Mouse (Mus musculus) hindbrain, embryonic 11.5 days (tissue): Measurements from ENCODE around the gene Ncor1. TPM values are rescaled to one million over a fixed set of nuclear protein-coding genes. Genes with fewer than 3 reads are reported as not detected.
"Not testable (repeated sequence)": the region's sequence is repeated elsewhere in the genome, so short reads cannot be mapped to it uniquely, and the experiment has no call there.

ENCODE experiments used
- ATAC-seq: fragments of 200-750 bp; cut with Nextera tagmentation; 2 replicates; pipeline ENCODE4 v1.8.0; 2017; ENCODE audit warnings: mild to moderate bottlenecking, moderate TSS enrichment, moderate library complexity; ENCODE audit not compliant: low FRiP score
- DNase-seq: peaks from one replicate; pipeline ENCODE4 v3.0.0-alpha.2; 2015; ENCODE audit warnings: low spot score
- H3K27ac ChIP-seq: fragments of 300-500 bp; sonication (generic); 2 replicates; pipeline ENCODE4 v1.5.1; 2014; ENCODE audit warnings: mild to moderate bottlenecking, low read depth, low read length
- H3K27me3 ChIP-seq: fragments of 300-500 bp; sonication (generic); 2 replicates; pipeline ENCODE4 v1.6.1; 2014; ENCODE audit warnings: mild to moderate bottlenecking, low read length, moderate library complexity, mixed read lengths; ENCODE audit not compliant: control insufficient read depth, insufficient read depth
- H3K36me3 ChIP-seq: fragments of 300-500 bp; sonication (generic); 2 replicates; pipeline ENCODE4 v1.6.1; 2014; ENCODE audit warnings: mild to moderate bottlenecking, low read length, moderate library complexity, mixed read lengths; ENCODE audit not compliant: control insufficient read depth, insufficient read depth
- H3K4me1 ChIP-seq: fragments of 300-500 bp; sonication (generic); replicated peaks from 2 replicates; pipeline ENCODE4 v1.6.1; 2014; ENCODE audit warnings: low read length, mixed read lengths; ENCODE audit not compliant: control insufficient read depth, insufficient read depth
- H3K4me2 ChIP-seq: fragments of 300-500 bp; sonication (generic); replicated peaks from 2 replicates; pipeline ENCODE4 v1.6.1; 2014; ENCODE audit warnings: mild to moderate bottlenecking, low read depth, low read length
- H3K4me3 ChIP-seq: fragments of 300-500 bp; sonication (generic); 2 replicates; pipeline ENCODE4 v1.5.1; 2014; ENCODE audit warnings: low read depth, low read length
- H3K9ac ChIP-seq: fragments of 300-500 bp; sonication (generic); 2 replicates; pipeline ENCODE4 v1.6.1; 2014; ENCODE audit warnings: low read depth, low read length
- H3K9me3 ChIP-seq: fragments of 300-500 bp; sonication (generic); 2 replicates; pipeline ENCODE4 v1.6.1; 2016; ENCODE audit warnings: low read length; ENCODE audit not compliant: control insufficient read depth
- WGBS: fragments of 180-500 bp; shearing (Covaris S2); extraction: QIAGEN DNeasy Blood & Tissue Kit; methylation state at CpG from one replicate; pipeline ENCODE4 v1.1.7; 2014; 5-methylcytosine and 5-hydroxymethylcytosine counted together
- polyA plus RNA-seq: library from polyadenylated mRNA; unstranded; fragments of >200 nt; fragmentation: Nextera tagmentation; extraction: Ambion mirVana; gene quantifications from 2 replicates; pipeline ENCODE4 v1.2.1, GENCODE M21; 2014

Gene Ncor1
- polyA plus RNA-seq, 1 experiment from 2014 or later, result 189 TPM

- 95% methylated on average over 6 of the region's 6 CpGs for WGBS
These were observed 35.4 kb upstream of the Ncor1 start for GRCm38 (mm10) chr11:62493701-62494100.

GRCm38 (mm10) chr11:62487540-62488350, 29.4 kb upstream of the Ncor1 start:
- Histone ChIP-seq H3K9ac (no peak overlapping the region), H3K4me1 (no peaks in the 10 kb centered on the region), H3K27me3 (no peaks in the 10 kb centered on the region), H3K9me3 (no peaks in the 10 kb centered on the region), H3K27ac (no peak overlapping the region), H3K4me3 (no peak overlapping the region), H3K4me2 (no peak overlapping the region), H3K36me3 (no peaks in the 10 kb centered on the region)
- WGBS, result 95% methylated on average over 9 of the region's 10 CpGs
- no peak for DNase-seq
- no peak for ATAC-seq

More at GRCm38 (mm10) chr11:62493701-62494100, 35.4 kb upstream of the Ncor1 start:
- Histone ChIP-seq H3K27ac (no peak overlapping the region), H3K9me3 (no peaks in the 10 kb centered on the region), H3K9ac (no peak overlapping the region), H3K4me2 (no peak overlapping the region), H3K4me3 (no peak overlapping the region), H3K27me3 (no peaks in the 10 kb centered on the region), H3K36me3 (no peaks in the 10 kb centered on the region), H3K4me1 (peaks cover 7% of the 10 kb centered on the region; the same call in 1 of the 2 replicates)
- DNase-seq, result no peak
- ATAC-seq, result no peak

GRCm38 (mm10) chr11:62486949-62487348, 28.6 kb upstream of the Ncor1 start:
- WGBS, result 97% methylated on average over 1 of the region's 1 CpGs
- ATAC-seq, result no peak

GRCm38 (mm10) chr11:62479581-62479980, 21.2 kb upstream of the Ncor1 start:
- no peak for ATAC-seq
- H3K27ac ChIP-seq, result no peak overlapping the region

More at GRCm38 (mm10) chr11:62486949-62487348, 28.6 kb upstream of the Ncor1 start:
- no peaks in the 10 kb centered on the region for H3K4me1 ChIP-seq
- no peaks in the 10 kb centered on the region for H3K27me3 ChIP-seq
- no peaks in the 10 kb centered on the region for H3K36me3 ChIP-seq
- no peak overlapping the region for H3K27ac ChIP-seq
- no peak for DNase-seq
- H3K4me2 ChIP-seq, result no peak overlapping the region
- H3K9ac ChIP-seq, result no peak overlapping the region
- H3K4me3 ChIP-seq, result no peak overlapping the region
- no peaks in the 10 kb centered on the region for H3K9me3 ChIP-seq

GRCm38 (mm10) chr11:62478931-62479330, 20.6 kb upstream of the Ncor1 start:
- WGBS, result 75% methylated on average over 6 of the region's 6 CpGs
- no peak overlapping the region for H3K4me2 ChIP-seq
- H3K36me3 ChIP-seq, result no peaks in the 10 kb centered on the region

More at GRCm38 (mm10) chr11:62479581-62479980, 21.2 kb upstream of the Ncor1 start:
- no peak overlapping the region for H3K4me2 ChIP-seq
- WGBS, result 94% methylated on average over 5 of the region's 5 CpGs
- H3K9ac ChIP-seq, result no peak overlapping the region
- no peak overlapping the region for H3K4me3 ChIP-seq
- no peaks in the 10 kb centered on the region for H3K36me3 ChIP-seq
- no peaks in the 10 kb centered on the region for H3K4me1 ChIP-seq
- no peaks in the 10 kb centered on the region for H3K9me3 ChIP-seq
- no peak for DNase-seq
- no peaks in the 10 kb centered on the region for H3K27me3 ChIP-seq

GRCm38 (mm10) chr11:62476156-62476555, 17.8 kb upstream of the Ncor1 start:
- no peaks in the 10 kb centered on the region for H3K9me3 ChIP-seq
- DNase-seq, result no peak
- no peak overlapping the region for H3K27ac ChIP-seq
- H3K4me3 ChIP-seq, result no peak overlapping the region
- no peaks in the 10 kb centered on the region for H3K36me3 ChIP-seq
- H3K4me1 ChIP-seq, result no peaks in the 10 kb centered on the region
- no peak overlapping the region for H3K9ac ChIP-seq
- 96% methylated on average over 4 of the region's 4 CpGs for WGBS
- no peak overlapping the region for H3K4me2 ChIP-seq
- no peak for ATAC-seq
- no peaks in the 10 kb centered on the region for H3K27me3 ChIP-seq

More at GRCm38 (mm10) chr11:62478931-62479330, 20.6 kb upstream of the Ncor1 start:
- ATAC-seq, result no peak
- Histone ChIP-seq H3K27ac (no peak overlapping the region), H3K9ac (no peak overlapping the region), H3K4me3 (no peak overlapping the region), H3K27me3 (no peaks in the 10 kb centered on the region), H3K9me3 (no peaks in the 10 kb centered on the region), H3K4me1 (no peaks in the 10 kb centered on the region)
- no peak for DNase-seq

- H3K4me2 ChIP-seq, result no peak overlapping the region
- H3K9ac ChIP-seq, result no peak overlapping the region
- no peaks in the 10 kb centered on the region for H3K27me3 ChIP-seq
- H3K4me1 ChIP-seq, result no peaks in the 10 kb centered on the region
- ATAC-seq (no peak), DNase-seq (no peak)
- 94% methylated on average over 5 of the region's 5 CpGs for WGBS
- H3K4me3 ChIP-seq, result no peak overlapping the region
- no peak overlapping the region for H3K27ac ChIP-seq
- H3K9me3 ChIP-seq, result no peaks in the 10 kb centered on the region
- H3K36me3 ChIP-seq, result no peaks in the 10 kb centered on the region
These were observed 15.2 kb upstream of the Ncor1 start for GRCm38 (mm10) chr11:62473516-62473915.

- ATAC-seq (no peak), DNase-seq (no peak)
- H3K4me3 ChIP-seq, result no peak overlapping the region
- no peaks in the 10 kb centered on the region for H3K36me3 ChIP-seq
- WGBS, result 95% methylated on average over 6 of the region's 6 CpGs
- H3K4me2 ChIP-seq, result no peak overlapping the region
- H3K27me3 ChIP-seq, result no peaks in the 10 kb centered on the region
- H3K9me3 ChIP-seq, result no peaks in the 10 kb centered on the region
- no peak overlapping the region for H3K9ac ChIP-seq
- H3K4me1 ChIP-seq, result no peaks in the 10 kb centered on the region
- H3K27ac ChIP-seq, result no peak overlapping the region
These were observed 12.1 kb upstream of the Ncor1 start for GRCm38 (mm10) chr11:62470451-62470850.

GRCm38 (mm10) chr11:62467289-62467688, 8.9 kb upstream of the Ncor1 start:
- H3K9ac ChIP-seq, ATAC-seq, DNase-seq, H3K9me3 ChIP-seq, H3K27me3 ChIP-seq, H3K36me3 ChIP-seq, H3K4me3 ChIP-seq, H3K4me2 ChIP-seq, H3K27ac ChIP-seq, H3K4me1 ChIP-seq: not testable (repeated sequence)
